Mouse (Mus musculus): ENCODE results near the gene Tmem140. TPM values are rescaled to one million over a fixed set of nuclear protein-coding genes. Genes with fewer than 3 reads are reported as not detected.

Gene Tmem140
- polyA plus RNA-seq (2015; fragmentation: Nextera tagmentation; extraction: Ambion mirVana): 4.7 and 7.0 TPM in 2 replicates

DNA sequence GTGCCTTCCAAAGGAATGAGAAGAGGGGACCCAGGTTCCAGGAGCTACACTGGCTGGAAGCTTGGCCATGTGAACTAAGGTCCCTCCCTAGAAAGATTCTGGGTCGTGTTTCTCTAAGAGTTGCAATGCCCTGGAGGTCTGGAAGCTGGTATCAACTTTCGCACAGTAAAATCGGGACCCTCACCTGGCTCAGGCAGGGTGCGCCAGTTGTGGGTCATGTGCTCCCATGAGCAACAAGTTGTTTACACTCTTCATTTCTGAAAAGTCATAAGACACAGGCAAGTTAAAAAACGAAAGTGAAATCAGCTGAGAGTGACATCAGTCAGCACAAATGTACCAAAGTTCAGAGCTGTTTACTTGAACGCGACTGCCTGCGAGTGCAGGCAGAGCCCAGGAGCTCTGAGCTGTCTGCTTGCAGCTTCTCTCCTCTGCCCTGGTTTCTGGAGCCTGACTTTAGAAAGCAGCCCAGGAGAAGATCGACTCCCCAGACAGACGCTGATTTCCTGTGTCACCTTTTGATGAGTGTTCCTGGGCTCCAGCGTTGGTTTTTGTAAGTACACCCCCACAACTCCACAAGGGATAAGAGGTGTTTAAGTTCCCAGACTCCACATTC is at the start of gene Tmem140:
Tmem140 (plus strand) TSS at position 356 of the 613 bp plus-strand sequence.
- peak; percentile 59 for ATAC-seq (ENCODE audit: low read depth)
- Histone ChIP-seq H3K4me2 (ENCODE audit: low read depth, low read length) (peak within 1 kb of the TSS; percentile 68), H3K9ac (ENCODE audit: low read length) (peak within 1 kb of the TSS; percentile 67), H3K4me1 (replicated peaks; ENCODE audit: control insufficient read depth, insufficient read depth, low read length) (peaks cover 46% of the 10 kb centered on the region), H3K27ac (ENCODE audit: low read length) (peak within 1 kb of the TSS; percentile 79), H3K36me3 (ENCODE audit: control insufficient read depth, insufficient read depth, low read length) (no peaks in the 10 kb centered on the region), H3K27me3 (ENCODE audit: control insufficient read depth, insufficient read depth, low read depth, low read length) (no peaks in the 10 kb centered on the region), H3K4me3 (ENCODE audit: low read length) (peak within 1 kb of the TSS; percentile 45), H3K9me3 (ENCODE audit: control insufficient read depth, low read length) (no peaks in the 10 kb centered on the region)
- WGBS: 12% methylated on average over 11 of the region's 11 CpGs

DNA sequence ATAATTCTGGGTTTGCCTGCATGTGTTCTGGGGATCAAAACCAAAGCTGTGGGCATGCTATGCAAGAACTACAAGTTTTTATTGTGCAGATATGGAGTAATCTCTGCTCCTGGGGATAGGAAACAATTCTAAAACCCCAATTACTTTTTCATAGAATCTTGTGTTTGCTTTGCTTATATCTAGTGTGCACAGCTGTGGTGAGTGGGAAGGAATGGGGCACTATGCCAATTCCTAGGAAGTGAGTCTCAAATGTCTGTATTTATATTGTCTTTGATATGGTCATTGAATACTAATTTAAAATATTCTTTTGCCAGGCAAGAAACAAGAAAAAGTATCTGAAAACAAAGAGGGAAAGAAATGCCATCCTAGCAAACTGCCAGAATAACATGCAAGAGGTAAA is 38.5 kb upstream of the Tmem140 start:
- H3K4me2 ChIP-seq (ENCODE audit: low read depth, low read length): no peak overlapping the region
- peaks cover 6% of the 10 kb centered on the region for H3K4me1 ChIP-seq (replicated peaks; ENCODE audit: control insufficient read depth, insufficient read depth, low read length)
- 0 out of 2 replicates have a peak, but pooled peaks have one; percentile 26 for ATAC-seq (ENCODE audit: low read depth)
- H3K9me3 ChIP-seq (ENCODE audit: control insufficient read depth, low read length): peaks cover 4% of the 10 kb centered on the region; the same call in 1 of the 2 replicates
- H3K36me3 ChIP-seq (ENCODE audit: control insufficient read depth, insufficient read depth, low read length): no peaks in the 10 kb centered on the region
- H3K4me3 ChIP-seq (ENCODE audit: low read length): no peak overlapping the region
- H3K27me3 ChIP-seq (ENCODE audit: control insufficient read depth, insufficient read depth, low read depth, low read length): no peaks in the 10 kb centered on the region
- no peak overlapping the region for H3K27ac ChIP-seq (ENCODE audit: low read length)
- H3K9ac ChIP-seq (ENCODE audit: low read length): no peak overlapping the region

DNA sequence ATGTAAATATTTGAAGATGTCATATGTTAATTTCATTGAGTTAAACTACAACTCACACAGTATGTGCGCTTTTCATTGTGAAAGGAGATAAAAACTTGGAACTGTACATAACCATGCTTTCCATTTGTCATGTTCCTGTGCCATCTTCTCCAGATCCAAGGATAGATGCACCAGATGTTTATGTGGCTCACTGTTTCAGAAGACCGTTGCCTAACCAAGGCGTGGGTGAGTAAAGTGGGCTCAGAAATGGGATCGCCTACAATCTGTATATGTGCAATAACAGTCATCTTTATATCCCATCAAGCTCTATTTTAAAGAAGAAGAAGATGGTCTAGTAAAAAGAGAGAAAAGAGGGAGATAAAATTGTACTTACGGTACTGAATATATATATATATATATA is 30.6 kb upstream of the Tmem140 start:
- 93% methylated on average over 5 of the region's 5 CpGs for WGBS
- Histone ChIP-seq H3K27me3 (ENCODE audit: control insufficient read depth, insufficient read depth, low read depth, low read length) (no peaks in the 10 kb centered on the region), H3K36me3 (ENCODE audit: control insufficient read depth, insufficient read depth, low read length) (no peaks in the 10 kb centered on the region), H3K4me3 (ENCODE audit: low read length) (no peak overlapping the region), H3K4me1 (replicated peaks; ENCODE audit: control insufficient read depth, insufficient read depth, low read length) (no peaks in the 10 kb centered on the region), H3K27ac (ENCODE audit: low read length) (no peak overlapping the region), H3K9ac (ENCODE audit: low read length) (no peak overlapping the region), H3K4me2 (ENCODE audit: low read depth, low read length) (no peak overlapping the region), H3K9me3 (ENCODE audit: control insufficient read depth, low read length) (no peaks in the 10 kb centered on the region)
- ATAC-seq (ENCODE audit: low read depth): no peak

DNA sequence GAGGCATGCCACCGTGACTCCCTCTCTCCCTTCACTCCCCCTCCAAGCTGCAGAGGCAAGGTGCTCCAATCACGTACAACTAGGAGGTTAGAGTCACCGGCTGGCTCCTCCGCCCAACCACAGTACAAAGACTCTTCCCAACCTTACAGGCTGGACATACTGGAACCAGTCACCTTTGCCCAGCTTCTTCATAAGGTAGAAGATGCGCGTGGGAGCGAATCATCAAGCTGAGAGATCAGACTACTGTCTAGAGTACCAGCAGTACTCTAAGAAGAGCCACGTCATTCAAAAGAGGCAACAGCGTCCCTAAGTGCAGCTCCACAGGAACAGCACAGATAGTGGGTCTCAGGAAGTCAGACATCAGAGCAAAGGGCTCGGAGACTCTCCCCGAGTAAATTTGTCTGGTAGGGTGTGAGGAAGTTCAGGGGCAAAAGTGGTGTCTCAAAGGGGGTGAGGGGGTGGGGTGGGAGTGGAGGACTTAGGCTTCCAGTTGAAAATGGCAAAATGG is 1.3 kb upstream of the Tmem140 start:
- peaks cover 33% of the 10 kb centered on the region for H3K4me1 ChIP-seq (replicated peaks; ENCODE audit: control insufficient read depth, insufficient read depth, low read length)
- ATAC-seq (ENCODE audit: low read depth): no peak
- no peak overlapping the region for H3K27ac ChIP-seq (ENCODE audit: low read length)
- H3K4me3 ChIP-seq (ENCODE audit: low read length): no peak overlapping the region
- H3K27me3 ChIP-seq (ENCODE audit: control insufficient read depth, insufficient read depth, low read depth, low read length): no peaks in the 10 kb centered on the region
- H3K9me3 ChIP-seq (ENCODE audit: control insufficient read depth, low read length): no peaks in the 10 kb centered on the region
- H3K9ac ChIP-seq (ENCODE audit: low read length): no peak overlapping the region
- no peaks in the 10 kb centered on the region for H3K36me3 ChIP-seq (ENCODE audit: control insufficient read depth, insufficient read depth, low read length)
- no peak overlapping the region for H3K4me2 ChIP-seq (ENCODE audit: low read depth, low read length)
- WGBS: 83% methylated on average over 11 of the region's 11 CpGs

DNA sequence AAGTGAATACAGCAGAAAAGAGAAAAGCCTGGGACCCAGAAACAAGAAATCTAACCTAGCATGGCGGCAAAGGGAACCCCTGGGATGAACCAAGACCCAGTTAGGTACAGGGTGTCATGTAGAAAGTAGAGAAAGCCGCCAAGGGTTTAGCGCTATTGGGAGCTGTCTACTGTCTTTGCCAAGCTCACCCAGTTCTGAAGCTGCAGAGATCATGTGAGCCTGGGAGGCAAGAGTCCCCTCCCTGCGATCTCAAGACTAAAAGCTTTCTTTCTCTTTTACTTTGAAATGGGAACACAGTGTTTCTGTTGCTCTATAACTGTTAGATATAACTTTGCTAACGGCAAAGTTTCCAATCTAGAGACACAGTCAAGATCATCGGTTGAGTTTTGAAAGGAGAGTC is 565 bp upstream of the Tmem140 start:
- H3K4me3 ChIP-seq (ENCODE audit: low read length): peak overlapping the region; percentile 45
- H3K27ac ChIP-seq (ENCODE audit: low read length): peak overlapping the region; percentile 79
- H3K4me2 ChIP-seq (ENCODE audit: low read depth, low read length): peak overlapping the region; percentile 68
- H3K27me3 ChIP-seq (ENCODE audit: control insufficient read depth, insufficient read depth, low read depth, low read length): no peaks in the 10 kb centered on the region
- no peak for ATAC-seq (ENCODE audit: low read depth)
- H3K36me3 ChIP-seq (ENCODE audit: control insufficient read depth, insufficient read depth, low read length): no peaks in the 10 kb centered on the region
- 90% methylated on average over 6 of the region's 6 CpGs for WGBS
- no peak overlapping the region for H3K9ac ChIP-seq (ENCODE audit: low read length)
- peaks cover 41% of the 10 kb centered on the region for H3K4me1 ChIP-seq (replicated peaks; ENCODE audit: control insufficient read depth, insufficient read depth, low read length)
- H3K9me3 ChIP-seq (ENCODE audit: control insufficient read depth, low read length): no peaks in the 10 kb centered on the region

DNA sequence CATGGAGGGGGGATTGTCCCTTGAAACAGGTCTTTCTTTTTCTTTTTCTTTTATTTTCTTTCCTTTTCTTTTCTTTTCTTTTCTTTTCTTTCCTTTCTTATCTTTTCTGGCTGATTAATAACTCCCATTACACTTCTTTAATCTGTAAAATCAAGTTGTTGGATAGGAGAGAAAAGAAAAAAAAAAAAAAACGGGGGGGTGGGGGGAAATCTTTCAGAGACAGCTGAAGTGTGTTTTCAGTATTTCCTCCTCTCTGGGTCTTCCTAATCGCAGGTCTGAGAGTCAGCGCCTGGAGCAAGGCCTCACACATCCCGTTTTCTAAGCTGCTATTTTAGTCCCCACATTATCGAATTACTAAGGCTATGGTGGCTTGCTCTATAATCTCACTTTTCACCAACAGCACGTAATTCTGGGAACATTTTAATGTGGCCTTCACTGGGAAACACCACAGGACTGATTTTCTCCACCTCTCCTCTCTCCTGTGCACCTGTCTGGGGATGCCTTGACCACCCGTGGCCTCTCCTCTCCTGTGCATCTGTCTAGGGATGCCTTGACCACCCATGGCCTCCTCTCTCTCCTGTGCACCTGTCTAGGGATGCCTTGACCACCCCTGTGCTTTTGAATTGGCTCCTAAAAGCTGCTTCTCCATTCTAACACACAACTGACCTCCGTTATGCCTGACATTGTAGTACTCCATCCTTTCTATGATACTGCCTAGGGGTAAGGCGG is 1.0 kb downstream of the Tmem140 start:
- Histone ChIP-seq H3K9me3 (ENCODE audit: control insufficient read depth, low read length) (no peaks in the 10 kb centered on the region), H3K4me2 (ENCODE audit: low read depth, low read length) (no peak overlapping the region), H3K27ac (ENCODE audit: low read length) (peak overlapping the region; percentile 13; the same call in 1 of the 2 replicates), H3K27me3 (ENCODE audit: control insufficient read depth, insufficient read depth, low read depth, low read length) (no peaks in the 10 kb centered on the region), H3K4me1 (replicated peaks; ENCODE audit: control insufficient read depth, insufficient read depth, low read length) (peaks cover 55% of the 10 kb centered on the region), H3K36me3 (ENCODE audit: control insufficient read depth, insufficient read depth, low read length) (no peaks in the 10 kb centered on the region), H3K4me3 (ENCODE audit: low read length) (no peak overlapping the region), H3K9ac (ENCODE audit: low read length) (no peak overlapping the region)
- 61% methylated on average over 9 of the region's 9 CpGs for WGBS
- ATAC-seq (ENCODE audit: low read depth): no peak

DNA sequence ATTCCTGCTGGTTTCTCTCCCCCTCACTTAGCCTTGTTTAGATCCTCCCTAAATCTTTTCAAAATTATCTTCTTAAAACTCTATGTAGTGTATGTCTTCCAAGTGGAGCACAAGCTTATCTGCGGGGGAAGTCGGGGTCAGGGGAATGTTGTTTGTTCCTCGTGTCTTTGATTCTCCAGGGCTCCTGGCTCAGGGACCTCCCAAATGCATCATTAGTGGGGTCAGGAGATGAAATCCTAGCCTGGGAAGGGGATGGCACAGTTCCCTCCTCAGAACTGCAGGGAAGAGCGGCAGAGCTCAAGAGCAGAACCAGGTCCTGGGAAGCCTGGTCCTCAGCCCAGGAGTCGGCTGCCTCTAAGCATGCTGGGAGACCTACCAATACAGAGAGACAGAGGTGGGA is 2.3 kb downstream of the Tmem140 start:
- H3K36me3 ChIP-seq (ENCODE audit: control insufficient read depth, insufficient read depth, low read length): no peaks in the 10 kb centered on the region
- no peaks in the 10 kb centered on the region for H3K27me3 ChIP-seq (ENCODE audit: control insufficient read depth, insufficient read depth, low read depth, low read length)
- H3K4me1 ChIP-seq (replicated peaks; ENCODE audit: control insufficient read depth, insufficient read depth, low read length): peaks cover 67% of the 10 kb centered on the region
- H3K4me2 ChIP-seq (ENCODE audit: low read depth, low read length): no peak overlapping the region
- H3K4me3 ChIP-seq (ENCODE audit: low read length): no peak overlapping the region
- 28% methylated on average over 5 of the region's 5 CpGs for WGBS
- peak overlapping the region; percentile 92 for H3K27ac ChIP-seq (ENCODE audit: low read length)
- H3K9me3 ChIP-seq (ENCODE audit: control insufficient read depth, low read length): no peaks in the 10 kb centered on the region
- peak overlapping the region; percentile 15; the same call in 1 of the 2 replicates for H3K9ac ChIP-seq (ENCODE audit: low read length)
- peak; percentile 17; the same call in 1 of the 2 replicates for ATAC-seq (ENCODE audit: low read depth)

DNA sequence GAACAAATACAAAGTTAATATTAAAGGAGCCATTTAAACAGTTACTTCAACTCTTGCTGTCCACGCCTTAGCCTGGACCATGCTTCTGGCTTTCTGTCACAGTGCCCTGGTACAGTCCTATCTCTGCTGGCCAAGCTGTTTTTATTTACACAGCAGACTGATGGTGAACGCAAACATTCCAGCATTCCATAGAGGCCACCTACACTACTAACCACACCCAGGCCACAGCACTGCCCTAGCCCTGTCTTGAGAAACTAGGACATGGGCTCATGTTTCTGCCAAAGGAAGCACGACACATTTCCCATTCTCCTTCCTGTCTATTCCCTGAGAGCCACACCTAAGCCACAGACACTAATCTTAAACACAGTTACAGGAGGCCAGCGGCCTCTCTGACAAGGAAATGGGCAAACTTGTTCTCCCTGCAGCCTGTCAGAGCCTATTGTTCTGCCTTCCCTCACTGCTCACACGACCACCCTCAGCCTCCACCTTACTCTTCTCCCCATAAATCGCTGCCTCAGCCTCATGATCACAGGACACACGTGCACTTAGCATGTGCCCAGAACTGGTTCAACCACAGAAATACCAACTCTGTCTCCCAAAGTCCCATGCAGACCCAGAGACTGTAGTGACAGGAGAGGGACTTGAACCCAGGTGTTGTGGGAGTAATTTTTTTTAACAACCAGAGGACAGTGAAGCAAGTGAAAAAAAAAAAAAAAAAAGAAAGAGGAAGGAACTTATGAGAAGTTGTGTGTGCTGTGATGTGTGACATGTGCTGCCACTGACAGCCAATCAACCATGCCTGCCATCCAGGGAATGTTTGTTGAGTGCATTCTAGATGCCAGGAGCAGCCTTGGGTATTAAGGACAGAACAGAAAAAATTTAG is 3.0 kb downstream of the Tmem140 start:
- Histone ChIP-seq H3K4me3 (ENCODE audit: low read length) (no peak overlapping the region), H3K27me3 (ENCODE audit: control insufficient read depth, insufficient read depth, low read depth, low read length) (no peaks in the 10 kb centered on the region), H3K9me3 (ENCODE audit: control insufficient read depth, low read length) (no peaks in the 10 kb centered on the region), H3K9ac (ENCODE audit: low read length) (peak overlapping the region; percentile 4; the same call in 1 of the 2 replicates), H3K4me1 (replicated peaks; ENCODE audit: control insufficient read depth, insufficient read depth, low read length) (peaks cover 73% of the 10 kb centered on the region), H3K4me2 (ENCODE audit: low read depth, low read length) (no peak overlapping the region), H3K27ac (ENCODE audit: low read length) (peak overlapping the region; percentile 92), H3K36me3 (ENCODE audit: control insufficient read depth, insufficient read depth, low read length) (no peaks in the 10 kb centered on the region)
- peak; percentile 83 for ATAC-seq (ENCODE audit: low read depth)
- WGBS: 21% methylated on average over 7 of the region's 7 CpGs
